Comparison of ENCODE assay signal across 25 mouse cellular contexts in the genomic region with DNA sequence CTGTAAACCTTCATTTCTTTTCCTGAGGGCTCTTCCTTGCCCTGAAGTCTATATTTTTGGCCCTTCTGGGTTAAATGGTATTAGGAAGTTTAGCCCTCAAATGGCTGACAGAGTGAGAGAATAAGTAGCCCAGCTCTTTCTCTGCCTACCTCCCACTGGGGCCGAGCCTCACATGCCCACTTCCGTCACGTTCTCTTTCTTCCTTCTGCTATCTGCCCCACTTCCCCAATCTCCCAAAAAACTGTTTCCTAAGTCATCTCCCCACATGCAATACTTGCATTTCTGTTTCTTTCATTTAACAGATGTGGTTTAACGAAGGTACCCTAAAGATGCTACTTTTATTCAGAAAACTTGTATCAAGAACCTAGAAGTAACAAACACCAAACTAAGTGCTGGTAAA.
DNase-seq lines count a peak whose midpoint lies in the region; ATAC-seq and TF ChIP-seq lines count a peak whose summit lies in the region.
"Had no signal": no experiment of that assay in that cellular context is flagged by ENCODE, and none has a peak within 500 bp of the region (broad histone marks: within the 10 kb centered on the region; RNA-seq: fewer than 3 reads in every experiment).

No protein-coding gene starts in this region.

- peak overlapping the region; percentile 38 for H3K27ac ChIP-seq in macrophage
- H3K27ac ChIP-seq in lung, postnatal 0 days (ENCODE audit: low read length) = no peak overlapping the region
- H3K27ac ChIP-seq in midbrain, embryonic 16.5 days (ENCODE audit: low read length) = no peak overlapping the region
- H3K27ac ChIP-seq: embryonic facial prominence, embryonic 12.5 days; forebrain, embryonic 13.5 days; forebrain, embryonic 15.5 days had no signal

- peak; percentile 91 for ATAC-seq in granulocyte monocyte progenitor cell, adult 5-6 weeks (replicated peaks; ENCODE audit: poor library complexity, severe bottlenecking)
- ATAC-seq in megakaryocyte progenitor cell, adult 5-6 weeks (replicated peaks; ENCODE audit: poor library complexity) = peak; percentile 92
- no peak for ATAC-seq in lung, postnatal 0 days
- no peak for ATAC-seq in midbrain, embryonic 16.5 days
- ATAC-seq: activated CD4-positive, CD25-positive, alpha-beta regulatory T cell, adult 4 months; CD4-positive, CD25-positive, alpha-beta regulatory T cell, adult 4 months; forebrain, embryonic 13.5 days; forebrain, embryonic 15.5 days; forebrain, postnatal 0 days; Patski had no signal

- H3K4me2 ChIP-seq in lung, postnatal 0 days (replicated peaks; ENCODE audit: low read depth, low read length) = no peak overlapping the region
- H3K4me2 ChIP-seq in midbrain, embryonic 16.5 days (ENCODE audit: low read length) = no peak overlapping the region
- H3K4me2 ChIP-seq: embryonic facial prominence, embryonic 12.5 days; forebrain, embryonic 13.5 days; forebrain, embryonic 15.5 days had no signal

- H3K9me3 ChIP-seq in lung, postnatal 0 days (ENCODE audit: low read length) = no peaks in the 10 kb centered on the region
- H3K9me3 ChIP-seq in midbrain, embryonic 16.5 days (replicated peaks; ENCODE audit: control insufficient read depth, low read length, poor library complexity, severe bottlenecking) = no peaks in the 10 kb centered on the region
- H3K9me3 ChIP-seq: embryonic facial prominence, embryonic 12.5 days; forebrain, embryonic 13.5 days; forebrain, embryonic 15.5 days had no signal

- no peak for TF ChIP-seq CTCF in lung, postnatal 0 days (IDR thresholded peaks at IDR 0.05)

- no peaks in the 10 kb centered on the region for H3K4me1 ChIP-seq in lung, postnatal 0 days (ENCODE audit: insufficient read depth, low read depth, low read length)
- no peaks in the 10 kb centered on the region for H3K4me1 ChIP-seq in midbrain, embryonic 16.5 days (ENCODE audit: control insufficient read depth, insufficient read depth, low read length)
- H3K4me1 ChIP-seq: embryonic facial prominence, embryonic 12.5 days; forebrain, embryonic 13.5 days; forebrain, embryonic 15.5 days had no signal

- no peak overlapping the region for H3K9ac ChIP-seq in lung, postnatal 0 days (replicated peaks; ENCODE audit: low read depth)
- H3K9ac ChIP-seq in midbrain, embryonic 16.5 days (ENCODE audit: low read depth, low read length) = no peak overlapping the region
- H3K9ac ChIP-seq: embryonic facial prominence, embryonic 12.5 days; forebrain, embryonic 13.5 days; forebrain, embryonic 15.5 days; forebrain, postnatal 0 days had no signal

- no peaks in the 10 kb centered on the region for H3K27me3 ChIP-seq in lung, postnatal 0 days (replicated peaks; ENCODE audit: insufficient read depth, low read length)
- no peaks in the 10 kb centered on the region for H3K27me3 ChIP-seq in midbrain, embryonic 16.5 days (ENCODE audit: control insufficient read depth, insufficient read depth, low read depth, low read length)
- H3K27me3 ChIP-seq: CH12.LX; embryonic facial prominence, embryonic 12.5 days; forebrain, embryonic 13.5 days; forebrain, embryonic 15.5 days; Patski had no signal

- no peak overlapping the region for H3K4me3 ChIP-seq in macrophage (ENCODE audit: inconsistent target)
- no peak overlapping the region for H3K4me3 ChIP-seq in lung, postnatal 0 days (ENCODE audit: low read depth, low read length)
- no peak overlapping the region for H3K4me3 ChIP-seq in midbrain, embryonic 16.5 days (ENCODE audit: low read depth, low read length)
- H3K4me3 ChIP-seq: embryonic facial prominence, embryonic 12.5 days; forebrain, embryonic 13.5 days; forebrain, embryonic 15.5 days had no signal

- 21% methylated on average over 4 of the region's 4 CpGs for WGBS in macrophage (ENCODE audit: missing documents)
- WGBS in lung, postnatal 0 days = 83% methylated on average over 4 of the region's 4 CpGs
- WGBS in midbrain, embryonic 16.5 days = 78% methylated on average over 4 of the region's 4 CpGs

- no peaks in the 10 kb centered on the region for H3K36me3 ChIP-seq in macrophage (ENCODE audit: inconsistent target)
- H3K36me3 ChIP-seq in lung, postnatal 0 days (ENCODE audit: insufficient read depth, low read length) = no peaks in the 10 kb centered on the region
- no peaks in the 10 kb centered on the region for H3K36me3 ChIP-seq in midbrain, embryonic 16.5 days (ENCODE audit: control insufficient read depth, insufficient read depth, low read length)
- H3K36me3 ChIP-seq: embryonic facial prominence, embryonic 12.5 days; forebrain, embryonic 15.5 days; G1E had no signal

- H3K79me2 ChIP-seq in macrophage (ENCODE audit: inconsistent target) = no peaks in the 10 kb centered on the region

- no peak for TF ChIP-seq EP300 in lung, postnatal 0 days (IDR thresholded peaks at IDR 0.05)

- DNase-seq in heart, adult 11 months = peak; percentile 80
- DNase-seq in heart, adult 9 months (ENCODE audit: low spot score in 2 of 2) = no peak
- DNase-seq in lung, postnatal 0 days (ENCODE audit: low spot score) = no peak
- DNase-seq in cerebellum, adult 8-10 months = no peak
- DNase-seq: adrenal gland, postnatal 10 days; adrenal gland, postnatal 25 days; B cell, adult 2 months; cerebellum, adult 11-12 months; cerebellum, adult 9-10 months; cerebellum, postnatal 10 days; cerebellum, postnatal 25 days; embryo, embryonic 11 days; forebrain, postnatal 0 days had no signal

Comparison
In these comparisons a context has a peak if more than half of its experiments do, and no peak if none do; other contexts are left out.
1. ATAC-seq: peak in granulocyte monocyte progenitor cell, adult 5-6 weeks (single experiment) and megakaryocyte progenitor cell, adult 5-6 weeks (single experiment); none in lung, postnatal 0 days (single experiment) and midbrain, embryonic 16.5 days (single experiment).